Mouse (Mus musculus) urinary bladder, postnatal 0 days (tissue): ENCODE measurements around the gene Spatc1l. TPM values are rescaled to one million over a fixed set of nuclear protein-coding genes. Genes with fewer than 3 reads are reported as not detected.

ENCODE experiments used
- polyA plus RNA-seq: library from polyadenylated mRNA; unstranded; fragments of >200 nt; fragmentation: Nextera tagmentation; extraction: Ambion mirVana; gene quantifications from 2 replicates; pipeline ENCODE4 v1.2.1, GENCODE M21; 2015

The Spatc1l gene
- not detected in 2 replicates for polyA plus RNA-seq

DNA sequence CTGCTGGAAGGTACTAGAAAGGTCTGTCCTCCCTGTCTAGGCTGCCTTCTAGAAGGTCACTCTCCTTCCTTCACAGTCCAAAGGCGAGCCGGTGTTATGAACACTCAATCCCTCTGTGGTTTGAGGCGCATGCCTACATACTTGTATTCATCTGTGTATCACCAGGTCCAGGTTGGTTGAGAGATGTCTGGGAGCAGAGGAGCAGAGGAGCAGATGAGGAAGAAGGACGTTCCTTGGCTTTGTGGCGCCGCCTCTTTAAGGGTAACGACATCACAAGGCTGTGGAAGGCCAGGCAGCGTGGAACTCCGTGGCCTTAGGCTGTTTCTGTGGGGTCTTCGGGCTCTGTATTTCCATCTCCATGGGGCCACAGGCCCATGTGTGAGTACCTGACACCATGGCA, at the start of gene Spatc1l:
Gene Spatc1l, plus strand, starts transcription at position 301 of the 400 bp plus-strand sequence.

DNA sequence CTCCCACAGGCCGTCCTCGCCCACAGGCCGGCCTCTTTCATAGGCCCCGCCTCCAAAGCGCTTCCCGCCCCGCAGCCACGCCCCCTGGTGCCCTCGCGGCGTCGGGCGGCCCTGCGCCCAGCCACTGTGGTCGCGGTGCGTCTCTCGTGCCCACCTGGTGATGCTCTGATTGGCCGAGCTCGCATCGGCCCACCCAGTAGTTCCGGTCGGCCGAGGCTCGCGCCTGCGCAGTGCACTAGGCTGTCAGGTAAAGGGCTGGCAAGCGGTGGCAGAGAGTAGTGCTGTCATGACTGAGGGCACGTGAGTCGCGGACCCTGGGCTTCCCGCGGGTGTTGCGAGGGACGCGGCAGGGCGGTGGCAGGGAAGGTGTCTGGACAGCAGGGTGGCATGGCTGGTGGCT, 30.7 kb upstream of the Spatc1l start, which contains the start of gene Lss:
Gene Lss, plus strand, starts transcription at position 214 of the 400 bp plus-strand sequence.

DNA sequence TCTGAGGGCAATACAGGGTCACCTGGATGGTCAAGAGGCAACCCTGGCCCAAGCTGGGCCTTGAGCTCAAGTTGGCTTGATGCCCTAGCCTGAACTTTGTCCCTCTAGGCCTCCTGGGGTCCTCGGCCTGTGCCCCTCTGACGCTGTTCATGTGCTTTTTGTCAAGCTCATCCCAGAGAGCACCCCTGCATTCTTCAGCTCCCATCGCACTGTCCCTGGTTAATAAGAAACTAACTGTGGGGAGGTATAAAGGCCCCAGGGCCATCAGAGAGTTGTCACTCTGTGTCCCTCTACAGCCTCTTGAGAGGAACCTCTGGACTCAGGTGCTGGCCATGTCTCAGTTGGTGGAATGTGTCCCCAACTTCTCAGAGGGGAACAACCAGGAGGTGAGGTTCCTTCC, 13.3 kb downstream of the Spatc1l start, which contains the start of gene Ftcd:
Gene Ftcd, plus strand, starts transcription at position 275 of the 400 bp plus-strand sequence.

Other genes with a start within 250 kb of the Spatc1l start
- gene Dip2a, start 217.0 kb upstream of the Spatc1l start, polyA plus RNA-seq = 7.4 TPM in 2 replicates
- not detected in 2 replicates for gene AC141477.1, start 121.8 kb upstream of the Spatc1l start, polyA plus RNA-seq
- gene Pcnt, start 119.5 kb upstream of the Spatc1l start, polyA plus RNA-seq = 3.7 and 5.2 TPM in 2 replicates
- not detected in 2 replicates for gene 2610028H24Rik, start 113.2 kb upstream of the Spatc1l start, polyA plus RNA-seq
- gene Mcm3ap, start 93.3 kb upstream of the Spatc1l start, polyA plus RNA-seq = 24.9 and 27.8 TPM in 2 replicates
- gene Ybey, start 93.2 kb upstream of the Spatc1l start, polyA plus RNA-seq = 3.1 and 3.4 TPM in 2 replicates
- gene Lss, start 30.7 kb upstream of the Spatc1l start, polyA plus RNA-seq = 27.7 and 57.3 TPM in 2 replicates
- 0.28 and 0.54 TPM in 2 replicates for gene Ftcd, start 13.4 kb downstream of the Spatc1l start, polyA plus RNA-seq
- gene Col6a2, start 61.4 kb downstream of the Spatc1l start, polyA plus RNA-seq = 347 and 388 TPM in 2 replicates
- gene Col6a1, start 163.9 kb downstream of the Spatc1l start, polyA plus RNA-seq = 458 and 470 TPM in 2 replicates